Mouse (Mus musculus) liver, embryonic 14.5 days (tissue): Measurements from ENCODE around the gene Gm28035.

ENCODE experiments used
- CTCF ChIP-seq: IDR thresholded peaks from 2 replicates; pipeline ENCODE4 v1.5.1; 2016; ENCODE audit warnings: antibody characterized with exemption, low read depth, control low read depth
- EP300 ChIP-seq: IDR thresholded peaks from 2 replicates; pipeline ENCODE4 v1.6.1; 2016; ENCODE audit warnings: antibody characterized with exemption, low read depth

DNA sequence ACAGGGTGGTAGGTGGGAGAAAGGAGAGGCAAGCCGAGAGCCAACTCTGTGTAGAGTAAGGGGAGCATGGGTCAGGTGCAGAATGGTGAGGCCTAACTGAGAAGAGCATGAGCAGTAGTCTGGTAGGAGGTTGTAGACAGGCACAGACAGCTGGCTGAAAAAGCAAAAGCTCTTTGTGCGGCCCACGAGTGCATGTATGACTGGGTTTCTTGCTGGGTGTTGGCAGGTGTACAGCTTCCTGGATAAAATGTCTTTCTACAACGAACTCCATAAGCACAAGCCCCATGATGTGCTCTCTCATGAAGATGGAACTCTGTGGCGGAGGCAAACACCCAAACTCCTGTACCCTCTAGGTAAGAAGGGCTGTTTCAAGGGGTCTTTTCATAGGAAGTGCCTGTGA lies 76.6 kb downstream of the Gm28035 start:
- TF ChIP-seq EP300 = no peak
- no peak for TF ChIP-seq CTCF
